Mouse (Mus musculus) bone marrow macrophage, adult 2 months (primary cell): ENCODE results near the gene Vmn1r100. TPM values are rescaled to one million over a fixed set of nuclear protein-coding genes. Genes with fewer than 3 reads are reported as not detected.
"Not testable (repeated sequence)": the region's sequence is repeated elsewhere in the genome, so short reads cannot be mapped to it uniquely, and the experiment has no call there.

Experiments used
- H3K27ac ChIP-seq: 2 replicates; pipeline ENCODE4 v1.5.1; 2012; ENCODE audit warnings: low read depth, low read length; ENCODE audit not compliant: insufficient read depth
- H3K4me1 ChIP-seq: 2 replicates; pipeline ENCODE4 v1.6.1; 2012; ENCODE audit warnings: low read length; ENCODE audit not compliant: control insufficient read depth, insufficient read depth
- H3K4me3 ChIP-seq: 2 replicates; pipeline ENCODE4 v1.5.1; 2012; ENCODE audit warnings: mild to moderate bottlenecking, low read length, moderate library complexity; ENCODE audit not compliant: insufficient read depth
- polyA plus RNA-seq: library from polyadenylated mRNA; stranded (reverse); fragments of >200 nt; gene quantifications from 2 replicates; pipeline ENCODE4 v1.2.4, GENCODE M21; 2012; ENCODE audit not compliant: missing spikeins, insufficient read depth, insufficient read length

Gene Vmn1r100
- polyA plus RNA-seq, result not detected in 2 replicates

- H3K4me3 ChIP-seq, H3K27ac ChIP-seq, H3K4me1 ChIP-seq: not testable (repeated sequence)
Observed at GRCm38 (mm10) chr7:20417642-20418041, at the start of gene Vmn1r100. TSS of gene Vmn1r100 (plus strand) at chr7:20417942.

- not testable (repeated sequence) for H3K27ac ChIP-seq, H3K4me1 ChIP-seq, H3K4me3 ChIP-seq
Observed at GRCm38 (mm10) chr7:20375310-20375709, 42.4 kb upstream of the Vmn1r100 start, which contains the start of gene Gm5728. TSS of gene Gm5728 (minus strand) at chr7:20375410.

- H3K27ac ChIP-seq, H3K4me3 ChIP-seq, H3K4me1 ChIP-seq: not testable (repeated sequence)
Observed at GRCm38 (mm10) chr7:20442493-20442892, 24.8 kb downstream of the Vmn1r100 start, which contains the start of gene Vmn1r101. TSS of gene Vmn1r101 (minus strand) at chr7:20442593.

Other genes with a start within 250 kb of the Vmn1r100 start
- gene Vmn1r94, start 249.6 kb upstream of the Vmn1r100 start, polyA plus RNA-seq, result not detected in 2 replicates
- gene Vmn1r95, start 224.2 kb upstream of the Vmn1r100 start, polyA plus RNA-seq, result not detected in 2 replicates
- gene Gm6164, start 212.3 kb upstream of the Vmn1r100 start, polyA plus RNA-seq, result not detected in 2 replicates
- gene Gm4498, start 184.1 kb upstream of the Vmn1r100 start, polyA plus RNA-seq, result not detected in 2 replicates
- not detected in 2 replicates for gene Gm5890, start 155.1 kb upstream of the Vmn1r100 start, polyA plus RNA-seq
- not detected in 2 replicates for gene Gm4133, start 83.9 kb upstream of the Vmn1r100 start, polyA plus RNA-seq
- gene Gm5728, start 42.5 kb upstream of the Vmn1r100 start, polyA plus RNA-seq, result not detected in 2 replicates
- not detected in 2 replicates for gene Vmn1r101, start 24.7 kb downstream of the Vmn1r100 start, polyA plus RNA-seq
- gene Gm10670, start 57.0 kb downstream of the Vmn1r100 start, polyA plus RNA-seq, result not detected in 2 replicates
- not detected in 2 replicates for gene Vmn1r103, start 92.6 kb downstream of the Vmn1r100 start, polyA plus RNA-seq
- gene Vmn1r104, start 115.9 kb downstream of the Vmn1r100 start, polyA plus RNA-seq, result not detected in 2 replicates
- not detected in 2 replicates for gene Gm5726, start 127.8 kb downstream of the Vmn1r100 start, polyA plus RNA-seq
- not detected in 2 replicates for gene Gm4141, start 158.3 kb downstream of the Vmn1r100 start, polyA plus RNA-seq
- gene Gm4513, start 181.1 kb downstream of the Vmn1r100 start, polyA plus RNA-seq, result not detected in 2 replicates